Mouse (Mus musculus) kidney, adult 8-10 months (tissue): ENCODE results near the gene Smco4.
A peak's percentile ranks its signal among the peaks of the same experiment; 100 is the strongest.

Experiments
- DNase-seq, 2 experiments: peaks; one replicate each; pipeline ENCODE4 v3.0.0; 2022

The Smco4 gene

DNA sequence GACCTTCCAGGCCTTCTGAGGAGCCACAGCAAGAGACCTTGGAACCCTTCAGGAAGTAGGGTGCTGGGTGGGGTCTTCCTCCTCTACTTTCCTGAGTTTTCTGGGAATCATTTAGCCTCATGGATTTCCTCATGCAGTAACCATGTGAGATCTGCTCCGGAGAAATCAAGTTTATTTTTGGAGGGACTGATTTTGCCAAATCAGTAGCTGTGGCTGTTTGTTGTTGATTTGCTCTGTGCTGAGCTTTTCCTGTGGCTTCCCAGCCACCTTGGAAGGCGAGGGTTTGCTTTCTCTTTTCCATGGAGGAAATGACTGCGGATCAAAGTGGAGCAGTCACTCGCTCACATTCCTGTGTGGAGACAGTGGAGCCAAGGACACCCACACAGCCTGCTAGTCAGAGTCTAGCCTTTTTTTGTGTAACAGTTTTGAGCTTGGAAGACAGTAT, 14.2 kb downstream of the Smco4 start:
- DNase-seq = peak in 1 of 2 experiments; percentile 34

DNA sequence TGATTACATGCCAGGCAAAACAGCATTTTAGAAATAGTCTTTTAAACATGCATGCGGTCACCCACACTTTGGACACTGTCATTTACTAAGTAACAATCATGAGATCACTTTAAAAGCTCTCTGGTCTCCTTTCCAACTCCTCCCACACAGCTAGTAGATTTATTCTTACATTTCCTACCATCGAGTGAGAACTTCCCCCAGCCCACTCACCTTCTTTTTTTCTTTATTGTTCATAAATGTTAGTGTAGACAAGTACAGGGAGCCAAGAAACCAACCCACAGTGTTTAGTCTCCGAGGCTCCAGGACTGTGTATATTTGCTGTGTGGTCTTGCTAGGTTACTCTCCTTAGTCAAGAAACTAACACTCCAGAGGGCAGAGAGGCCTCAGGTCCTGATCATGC, 16.1 kb downstream of the Smco4 start:
- DNase-seq = no peak

DNA sequence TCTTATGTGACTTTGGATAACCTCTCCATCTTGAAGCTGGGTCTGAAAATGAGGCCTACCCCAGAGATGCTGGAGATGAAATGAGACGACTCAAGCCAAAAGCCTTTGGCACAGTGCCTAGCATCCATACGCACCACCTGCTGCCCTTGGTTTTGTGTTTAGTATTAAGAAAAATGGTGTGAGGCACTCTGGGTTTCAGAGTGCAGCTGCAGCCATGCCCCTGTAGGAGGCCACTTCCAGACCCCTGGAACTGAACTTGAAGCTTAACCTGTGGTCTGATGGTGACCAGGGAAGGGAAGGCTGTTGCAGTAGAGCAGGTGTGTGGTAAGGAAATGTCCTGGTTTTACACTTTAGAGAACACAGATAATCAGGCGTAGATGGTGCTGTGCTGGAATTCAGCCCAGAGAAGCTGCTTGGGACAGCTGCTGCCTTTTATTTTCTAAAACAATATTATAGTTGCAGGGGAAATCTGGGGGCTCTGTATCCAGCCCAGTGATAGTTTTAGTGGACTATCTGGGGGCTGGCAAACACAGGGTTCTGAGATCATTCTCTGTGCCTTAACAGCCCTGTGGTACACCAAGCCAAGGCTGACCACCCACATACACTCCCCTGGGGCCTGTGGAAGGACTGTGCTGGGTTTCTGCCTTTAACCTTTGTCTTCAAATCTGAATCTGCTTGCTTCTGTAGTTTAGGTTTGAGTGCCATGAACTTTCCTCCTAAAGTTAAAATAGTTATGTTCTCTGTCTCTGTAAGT, 17.5 kb downstream of the Smco4 start:
- no peak for DNase-seq

DNA sequence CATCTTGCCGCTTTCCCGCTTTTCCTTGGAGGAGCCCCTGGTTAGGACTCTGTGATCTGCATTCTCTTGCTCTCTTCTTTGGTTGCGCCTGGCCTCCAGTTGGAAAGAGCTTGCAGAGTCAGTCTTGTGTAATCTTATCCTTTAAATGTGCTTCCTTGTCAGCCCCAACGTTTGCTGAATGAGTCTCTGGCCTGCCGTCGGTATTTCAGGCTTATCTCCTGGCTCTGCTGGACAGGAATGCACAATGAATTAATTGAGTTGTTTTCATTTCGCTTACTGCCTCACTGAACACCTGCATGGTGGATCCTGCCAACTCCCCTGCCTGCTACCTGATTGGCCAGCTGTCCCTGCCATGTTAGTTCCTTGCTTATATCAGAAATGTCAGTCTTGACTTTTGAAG, 19.7 kb downstream of the Smco4 start:
- peak in 1 of 2 experiments; percentile 41 for DNase-seq

DNA sequence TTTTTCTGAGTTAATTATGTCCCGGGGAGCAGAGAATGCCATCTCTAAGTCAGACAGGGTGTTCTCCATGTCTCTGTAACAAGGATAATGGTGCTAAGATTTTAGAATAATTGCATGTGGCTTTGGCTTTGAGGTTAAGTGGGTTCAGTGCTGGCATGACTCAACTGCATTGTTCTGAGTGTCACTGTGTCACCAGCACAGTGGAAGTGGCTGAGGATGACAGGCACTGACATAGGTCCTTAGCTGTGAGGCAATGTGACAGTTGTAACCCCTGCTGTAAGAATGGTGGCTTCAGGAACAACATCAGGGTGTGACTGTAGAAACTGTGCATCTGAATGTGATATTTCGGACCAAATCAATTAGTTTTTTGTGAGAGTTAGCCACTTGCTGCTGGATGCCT, 22.8 kb downstream of the Smco4 start:
- DNase-seq = no peak

DNA sequence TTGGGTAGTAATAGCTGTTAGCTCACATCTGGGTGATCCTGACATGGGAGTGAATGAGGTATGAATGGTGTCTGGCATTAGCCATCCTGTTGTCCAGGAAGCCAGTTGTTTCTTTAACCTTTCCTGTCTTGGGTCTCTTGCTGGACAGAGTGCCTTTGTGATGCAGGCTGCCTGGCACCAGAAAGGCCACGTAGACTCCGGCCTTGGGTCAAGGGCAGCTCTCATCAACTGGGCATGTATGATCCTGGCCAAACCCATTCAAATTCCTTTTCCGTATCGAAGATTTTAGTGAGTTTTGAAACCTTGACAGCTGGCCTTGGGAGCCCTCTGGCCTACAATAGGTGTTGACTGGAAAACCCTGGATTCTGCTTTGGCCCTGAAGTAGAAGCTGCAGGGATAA, 24.7 kb downstream of the Smco4 start:
- no peak for DNase-seq

DNA sequence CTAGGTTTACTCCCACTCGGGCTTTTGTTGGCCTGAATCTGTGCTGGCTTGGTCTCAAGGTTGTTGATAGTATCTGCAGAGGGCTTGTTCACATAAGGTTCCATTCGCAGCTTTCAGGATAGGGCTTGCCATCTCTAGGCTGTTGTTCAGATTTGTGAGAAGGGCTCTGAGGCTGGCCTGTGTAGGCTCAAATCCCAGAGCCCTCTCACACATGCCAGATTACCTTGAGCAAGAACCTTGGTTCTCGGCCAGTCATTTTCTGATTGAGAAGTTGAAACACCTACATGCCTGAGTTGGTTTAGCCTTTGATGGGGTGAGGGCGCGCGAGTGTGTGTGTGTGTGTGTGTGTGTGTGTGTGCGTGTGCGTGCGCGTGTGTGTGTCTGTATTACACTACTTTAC, 29.1 kb downstream of the Smco4 start:
- DNase-seq = no peak

DNA sequence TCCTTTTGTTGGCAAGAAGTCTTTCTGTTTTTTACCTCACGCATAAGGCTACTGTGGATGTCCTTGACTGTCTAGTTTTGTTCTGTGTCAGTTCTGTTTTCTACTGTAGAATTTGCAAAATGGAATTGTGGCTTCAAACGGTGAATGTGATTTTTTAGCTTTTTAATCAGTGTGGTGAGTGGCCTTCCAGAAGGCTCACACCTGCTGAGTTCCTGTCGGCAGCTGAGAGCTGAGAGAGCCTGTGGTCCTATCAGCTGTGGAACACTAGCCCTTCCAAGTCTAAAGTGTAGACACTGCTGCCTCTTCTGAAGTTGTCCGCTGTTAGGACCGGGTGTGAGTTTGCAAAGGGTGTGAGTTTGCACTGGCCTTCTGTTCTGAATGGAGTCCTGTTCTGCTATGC, 29.7 kb downstream of the Smco4 start:
- DNase-seq = no peak

DNA sequence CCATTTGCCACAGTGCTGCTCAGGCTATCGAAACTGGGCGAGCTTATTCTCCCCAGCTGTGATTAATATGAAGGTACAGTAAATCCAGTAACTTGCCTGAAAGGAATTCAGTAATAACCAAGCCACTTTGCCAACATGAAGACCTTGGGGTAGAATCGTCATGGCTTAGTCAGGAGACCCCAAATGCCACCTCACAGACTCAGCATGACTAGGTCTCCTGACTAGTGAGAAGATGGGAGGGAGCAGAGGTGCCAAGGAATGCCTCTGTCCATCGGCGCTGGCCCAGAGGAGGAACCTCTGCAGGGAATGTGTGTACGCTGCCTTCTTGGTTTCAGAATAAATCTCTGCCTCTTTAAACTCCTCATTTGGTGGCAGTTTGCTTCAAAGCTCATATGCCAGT, 30.4 kb downstream of the Smco4 start:
- DNase-seq = no peak

DNA sequence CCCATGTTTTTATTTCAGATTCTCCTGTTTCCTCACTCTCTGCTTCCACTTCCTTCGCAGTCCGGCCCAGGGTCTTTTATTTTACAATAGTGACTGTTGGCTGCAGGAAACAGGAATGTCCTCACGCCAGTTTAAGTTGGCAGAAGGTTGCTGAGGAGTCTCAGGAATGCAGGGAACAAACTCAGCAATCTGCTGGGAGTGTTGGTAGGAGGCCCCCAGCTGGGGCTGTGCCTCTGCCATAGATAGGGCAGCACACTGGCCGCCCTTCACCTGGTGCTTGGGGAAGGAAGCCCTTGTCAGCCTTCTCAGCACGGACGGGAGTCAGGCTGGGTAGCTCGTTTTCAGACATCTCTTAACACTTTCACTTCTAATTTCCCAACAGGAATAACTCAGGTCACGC, 32.0 kb downstream of the Smco4 start:
- DNase-seq = peak in 1 of 2 experiments; percentile 28

DNA sequence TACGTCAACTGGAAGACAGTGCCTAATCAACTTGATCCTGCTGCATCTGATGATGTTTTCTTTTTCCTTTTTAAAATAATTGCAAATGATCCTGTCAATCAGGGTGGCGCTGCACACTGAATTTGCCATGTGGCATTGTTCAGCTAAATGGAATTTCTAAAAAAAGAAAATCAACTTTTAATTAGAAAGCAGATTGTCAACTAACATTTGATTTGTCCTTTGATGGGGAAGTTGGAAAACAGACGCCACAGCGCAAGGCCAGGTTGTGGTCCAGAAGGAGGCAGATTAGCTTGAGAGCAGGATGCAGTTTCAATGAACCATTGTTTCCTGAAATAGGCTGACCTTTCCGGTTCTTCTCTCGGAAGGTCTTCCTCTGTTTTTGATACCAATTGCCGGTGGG, 33.3 kb downstream of the Smco4 start:
- no peak for DNase-seq

DNA sequence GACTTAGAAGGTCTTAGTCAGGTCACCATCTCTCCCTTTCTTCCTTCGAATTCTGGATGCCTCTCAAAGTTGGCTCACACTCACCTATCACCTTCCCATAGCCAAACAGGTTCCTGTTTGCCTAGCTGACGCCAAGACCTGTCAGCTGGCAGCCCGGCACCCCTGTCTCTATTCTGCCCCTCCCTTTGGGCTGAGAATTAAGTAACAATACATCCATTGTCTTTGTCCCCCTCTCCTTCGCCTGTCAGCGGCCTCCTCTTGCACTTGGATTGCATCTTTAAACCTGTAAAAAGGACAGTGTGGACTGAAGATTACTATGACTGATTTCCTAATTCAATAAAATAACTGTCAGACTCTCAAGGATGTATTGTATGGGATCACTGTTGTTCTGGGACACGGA, 34.6 kb downstream of the Smco4 start:
- no peak for DNase-seq

DNA sequence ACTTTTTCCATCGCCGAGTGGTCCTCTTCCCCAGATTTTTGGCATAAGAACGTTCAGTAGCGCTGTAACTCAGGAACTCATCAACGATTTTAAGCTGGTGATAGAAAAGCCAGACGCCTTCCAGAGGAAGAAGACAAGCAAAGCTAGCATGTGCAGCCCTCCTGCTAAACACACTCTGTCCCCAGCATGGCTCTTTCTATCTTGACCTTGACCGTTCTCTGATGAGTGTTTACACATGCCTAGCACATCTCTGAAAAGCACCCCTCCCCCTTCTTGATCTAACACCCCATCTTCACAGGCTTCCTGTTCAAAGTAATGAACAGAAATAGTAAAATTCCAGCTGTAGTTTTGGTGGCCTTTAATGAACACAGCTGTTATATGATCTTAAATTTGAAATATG, 35.1 kb downstream of the Smco4 start:
- no peak for DNase-seq

DNA sequence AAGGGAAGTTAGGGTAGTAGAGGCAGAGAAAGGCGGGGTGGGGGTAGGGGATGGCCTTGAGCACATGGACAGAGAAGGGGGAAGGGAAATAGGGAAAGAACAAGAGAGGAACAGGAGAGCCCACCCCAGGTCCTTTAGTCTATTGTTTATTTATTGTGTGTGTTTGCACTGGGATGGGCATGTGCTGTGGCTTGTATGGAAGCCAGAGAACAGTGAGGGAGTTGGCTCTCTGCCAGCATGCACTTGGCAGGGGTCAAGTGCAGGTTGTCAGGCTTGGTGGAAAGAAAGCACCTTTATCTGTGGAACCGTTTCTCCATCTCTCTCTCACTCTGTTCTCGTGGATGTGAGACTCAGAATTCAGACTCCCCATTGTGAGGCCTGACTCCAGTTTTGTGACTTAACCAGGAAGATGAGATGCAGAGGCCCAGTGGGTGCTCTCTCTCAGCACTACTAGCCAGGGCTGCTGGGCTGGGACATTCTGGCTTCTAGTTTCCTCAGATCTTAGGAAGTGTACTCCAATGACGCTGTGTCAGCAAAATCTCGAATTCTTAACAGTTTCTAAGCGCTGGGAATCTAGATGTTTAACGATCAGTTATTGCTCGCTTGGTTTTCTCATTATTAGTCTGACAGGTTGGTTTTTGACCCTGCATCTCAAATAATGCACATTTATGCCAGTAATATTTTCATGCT, 36.2 kb downstream of the Smco4 start:
- peak in 1 of 2 experiments; percentile 32 for DNase-seq

DNA sequence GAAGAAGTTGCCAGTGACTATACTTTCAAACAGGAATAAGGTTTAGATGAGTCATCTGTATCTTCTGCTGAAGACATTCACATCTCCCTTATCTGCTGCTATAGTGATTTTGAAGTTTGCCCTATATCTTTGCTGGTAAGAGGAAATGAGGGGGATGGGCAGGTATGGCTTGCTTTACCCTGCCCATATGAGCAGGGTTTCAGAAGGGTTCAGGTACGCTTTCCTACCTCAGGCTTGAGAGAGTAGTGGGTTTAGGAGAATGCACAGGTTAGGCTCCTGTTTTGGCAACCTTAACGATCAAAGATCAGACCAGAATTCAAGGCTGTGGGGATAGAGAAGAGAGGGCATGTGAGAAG, 36.7 kb downstream of the Smco4 start:
- DNase-seq = no peak

DNA sequence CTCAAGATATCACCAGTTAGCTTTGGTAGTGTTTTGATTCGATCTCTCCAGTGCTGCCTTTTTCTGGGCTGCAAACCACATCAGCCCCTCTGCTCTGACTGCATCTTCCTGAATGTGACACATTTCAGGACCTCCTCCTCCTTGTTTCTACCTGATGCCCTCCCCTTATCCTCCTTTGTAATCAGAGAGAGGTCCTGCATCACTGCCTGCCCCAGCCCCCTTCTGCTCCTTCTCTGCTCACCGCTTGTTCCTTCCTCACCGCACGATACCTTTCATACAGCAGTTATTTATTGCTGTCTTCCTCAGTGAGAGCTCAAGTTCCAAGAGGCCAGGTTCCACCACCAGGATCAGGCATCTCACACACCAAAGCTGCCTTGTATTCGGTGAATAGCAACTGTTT, 38.0 kb downstream of the Smco4 start:
- no peak for DNase-seq

DNA sequence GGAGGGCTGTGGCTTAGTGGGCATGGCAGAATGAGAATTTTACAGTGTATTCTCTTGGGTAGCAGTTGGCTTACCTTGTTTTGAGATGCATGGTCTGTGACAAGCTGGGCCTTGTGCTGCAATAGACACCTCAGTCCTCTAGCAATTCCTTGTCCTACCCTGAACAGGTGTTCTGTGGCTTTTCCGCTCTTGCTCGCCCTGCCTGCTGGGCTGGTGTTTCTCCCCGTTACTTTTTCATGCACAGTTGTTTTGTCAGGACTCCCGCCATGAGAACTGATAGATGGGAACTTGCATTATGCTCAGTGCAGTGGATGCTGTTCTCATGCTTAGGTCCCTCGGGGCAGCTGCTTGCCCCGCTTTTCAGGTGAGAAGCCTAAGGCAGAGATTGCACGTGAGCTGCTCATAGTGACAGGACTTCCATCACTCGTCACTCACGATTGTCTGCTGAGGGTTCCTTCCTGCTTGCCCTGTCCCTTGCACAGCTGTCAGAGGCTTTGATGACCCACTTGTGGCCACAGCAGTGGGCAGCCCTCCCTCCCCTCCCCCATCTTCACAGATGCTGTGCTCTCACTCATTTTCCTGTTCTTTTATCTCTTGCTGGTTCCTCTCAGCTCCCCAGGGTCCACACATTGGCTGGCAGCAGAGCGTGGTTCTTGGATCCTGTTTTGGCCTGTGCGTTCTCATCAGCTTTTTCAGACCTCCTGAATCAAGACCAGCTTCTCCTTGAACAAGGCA, 40.3 kb downstream of the Smco4 start:
- no peak for DNase-seq

DNA sequence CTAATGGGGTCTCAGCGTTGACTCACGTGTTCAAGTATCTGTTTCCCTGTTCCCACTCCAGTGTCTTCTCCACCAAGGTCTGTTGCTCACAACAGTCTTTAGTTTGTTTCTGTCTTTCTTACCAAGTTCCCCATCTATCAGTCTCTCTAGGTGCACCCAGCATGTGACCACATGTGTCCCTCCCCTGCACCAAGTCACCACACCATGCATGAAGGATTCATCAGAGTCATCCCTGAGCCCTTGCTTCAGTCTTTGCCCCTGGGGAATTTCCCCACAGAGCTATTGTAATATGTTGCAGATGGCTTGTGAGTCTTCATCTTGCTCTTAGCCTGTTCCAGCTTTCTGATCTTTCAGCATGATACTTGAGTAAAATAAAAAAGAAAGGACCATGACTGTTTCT, 40.9 kb downstream of the Smco4 start:
- no peak for DNase-seq

DNA sequence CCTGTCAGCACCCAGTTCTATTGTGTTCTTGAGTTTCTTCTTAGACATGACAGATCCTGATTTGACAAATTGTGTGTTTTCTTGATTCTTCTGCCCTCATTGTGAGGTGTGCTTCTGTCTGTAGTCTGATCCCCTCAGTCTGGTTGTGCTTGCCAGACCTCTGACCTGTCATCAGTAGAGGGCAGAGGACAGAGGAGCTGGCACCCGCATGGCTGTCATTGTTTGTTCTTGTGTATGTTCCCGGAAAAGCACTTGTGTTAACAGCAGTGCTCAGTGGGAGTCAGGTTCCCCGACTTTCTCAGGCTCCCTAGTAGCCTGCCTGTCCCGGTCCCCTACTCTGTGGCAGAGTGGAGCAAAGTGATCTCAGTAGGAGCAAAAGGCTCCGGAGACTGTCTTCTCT, 42.2 kb downstream of the Smco4 start:
- no peak for DNase-seq

DNA sequence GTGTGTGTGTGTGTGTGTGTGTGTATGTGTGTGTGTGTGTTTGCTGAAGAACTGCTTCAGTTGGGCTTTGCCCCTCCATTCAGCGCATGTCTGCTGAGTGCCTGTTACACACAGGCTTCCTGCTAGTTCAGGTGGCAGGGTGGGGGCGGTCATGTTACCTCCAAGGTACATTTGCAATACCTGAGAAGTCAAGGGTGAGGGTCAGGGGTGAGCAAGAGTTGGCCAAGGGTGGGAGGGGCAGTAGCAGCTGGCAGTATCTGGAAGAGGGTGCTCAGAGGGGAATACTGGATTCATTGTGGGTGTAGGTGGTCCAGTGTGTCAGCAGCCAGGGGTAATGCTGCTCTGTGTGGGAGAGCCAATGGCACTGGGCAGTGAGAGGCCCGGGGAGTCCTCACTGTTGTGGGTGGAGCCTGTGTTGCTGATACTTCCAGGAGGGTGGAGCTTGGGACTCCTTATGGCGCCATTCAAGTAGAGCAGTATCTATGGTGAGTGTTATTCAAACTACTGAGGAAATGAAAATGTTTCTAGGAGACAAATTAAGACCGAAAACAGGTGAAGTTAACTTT, 43.7 kb downstream of the Smco4 start:
- DNase-seq = no peak

DNA sequence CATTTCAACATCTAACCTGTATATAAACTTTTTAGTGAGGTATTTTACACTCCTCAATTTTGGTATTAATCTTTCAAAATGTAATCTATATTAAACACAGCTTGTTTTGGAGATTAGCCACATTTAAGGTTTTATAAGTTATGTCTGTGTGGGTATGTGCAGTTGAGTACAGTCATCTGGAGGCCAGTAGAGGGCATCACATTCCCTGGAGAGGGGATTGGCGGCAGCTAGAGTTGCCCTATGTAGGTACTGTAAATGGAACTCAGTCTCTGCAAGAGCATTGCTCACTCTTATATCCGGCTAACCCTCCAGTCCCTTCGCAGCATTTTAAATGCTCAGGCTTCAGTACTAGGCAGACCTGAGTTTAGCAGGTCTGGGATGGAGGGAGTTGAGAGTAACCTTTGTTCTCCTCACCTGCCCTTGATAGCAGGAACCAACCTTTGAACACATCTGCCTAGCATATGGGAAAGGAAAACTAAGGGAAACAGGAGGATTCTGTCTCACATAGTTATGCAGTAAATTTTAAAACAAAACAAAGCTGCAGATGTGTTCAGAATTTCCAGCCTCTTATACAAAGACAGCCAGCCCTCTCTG, 44.3 kb downstream of the Smco4 start:
- DNase-seq = no peak

DNA sequence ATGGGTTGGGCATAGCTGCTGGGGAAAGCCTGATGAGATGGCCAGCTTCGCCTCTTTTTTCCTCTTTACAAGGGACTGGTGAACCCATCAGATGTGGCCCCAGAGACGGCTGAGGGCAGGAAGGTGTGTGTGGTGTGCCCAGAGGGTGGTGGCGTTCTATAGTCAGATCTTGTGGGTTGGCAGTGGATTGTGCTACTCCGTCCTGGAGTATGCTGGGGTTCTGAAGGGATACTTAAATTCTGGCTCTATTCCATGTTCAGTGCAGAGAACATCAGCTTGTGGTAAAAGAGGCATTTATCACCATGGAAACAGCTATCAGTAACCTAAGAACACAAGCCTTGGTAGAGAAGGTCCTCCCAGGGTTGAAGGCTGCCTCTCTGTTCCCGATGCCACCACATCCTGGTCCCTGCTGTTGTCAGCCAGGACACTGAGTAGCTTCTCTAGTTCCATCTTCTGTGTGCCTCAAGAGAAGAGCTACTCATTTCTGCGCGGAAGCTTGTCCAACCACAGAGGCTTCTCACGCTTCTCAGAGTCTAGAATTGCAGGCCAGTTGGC, 45.8 kb downstream of the Smco4 start:
- no peak for DNase-seq

DNA sequence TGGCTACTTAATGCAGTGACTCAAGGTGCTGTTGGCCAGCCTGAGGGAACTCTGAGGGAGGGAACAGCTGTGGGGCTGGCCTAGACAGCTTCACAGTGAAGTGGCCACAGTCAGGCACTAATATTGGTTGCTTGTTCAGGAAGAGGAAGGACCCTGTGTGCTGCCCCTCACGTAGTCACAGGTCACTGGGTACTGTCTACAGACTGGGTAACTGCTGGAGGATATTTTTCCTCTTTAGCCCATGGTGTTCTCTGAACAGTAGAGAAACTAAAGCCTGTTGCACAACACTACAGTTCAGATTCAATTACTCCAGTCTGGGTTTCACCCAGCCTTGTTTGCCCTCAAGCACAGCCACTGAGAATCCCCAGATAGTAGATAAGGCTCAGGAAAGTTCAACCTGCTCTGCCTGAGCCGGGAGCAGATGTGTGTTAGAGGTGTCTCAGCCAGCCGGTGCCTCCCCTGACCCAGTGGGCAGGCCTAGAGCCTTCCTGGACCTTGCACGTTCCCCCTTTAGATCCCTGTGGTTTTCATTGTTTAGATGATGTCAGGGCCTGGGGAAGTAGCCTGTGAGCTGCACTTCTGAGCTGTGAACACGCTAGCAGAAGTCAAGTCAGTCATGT, 48.6 kb downstream of the Smco4 start:
- no peak for DNase-seq
